Mouse (Mus musculus): ENCODE data around the gene Gm36864.

Gm36864 gene

DNA sequence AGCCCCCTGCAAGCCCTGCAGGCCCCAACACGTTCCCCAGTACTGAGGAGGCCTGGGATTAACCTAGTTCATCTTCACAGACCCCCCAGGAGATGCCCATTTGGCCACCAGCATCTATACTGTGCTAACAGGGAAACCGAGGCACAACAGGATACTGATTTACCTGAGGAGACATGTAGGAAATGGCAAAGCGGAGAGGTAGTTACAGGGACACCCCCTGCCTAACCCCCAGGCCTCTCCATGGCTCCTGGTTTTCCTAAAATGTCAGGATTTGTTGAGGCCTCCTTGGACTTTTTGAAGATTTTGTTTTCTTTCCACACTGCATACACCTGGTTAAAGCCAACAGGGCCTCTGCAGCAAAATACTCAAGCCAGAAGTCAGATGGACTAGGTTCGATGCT is 21.3 kb downstream of the Gm36864 start, which contains the start of gene Acp4:
TSS of gene Acp4 (minus strand) at position 101 of the 400 bp plus-strand sequence.
- no peak for DNase-seq (ENCODE audit: low spot score)

DNA sequence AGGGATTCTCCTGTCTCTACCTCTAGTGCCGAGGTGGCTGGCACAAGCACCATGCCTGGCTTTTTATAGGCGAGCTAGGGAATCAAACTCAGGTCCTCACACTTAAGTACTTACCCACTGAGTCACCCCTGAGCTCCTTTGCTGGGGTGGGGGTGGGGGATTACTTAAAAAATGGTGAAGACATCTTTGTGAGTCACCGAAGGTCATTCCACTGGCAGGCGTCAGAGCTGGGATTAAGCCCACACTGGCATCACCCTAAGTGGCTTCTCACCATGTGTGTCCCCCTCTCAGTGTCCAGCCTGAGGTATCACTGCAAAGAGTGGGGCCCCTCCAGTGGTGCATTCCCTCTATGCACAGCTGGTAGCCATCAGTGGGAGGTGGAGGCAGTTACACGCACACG is 24.4 kb downstream of the Gm36864 start:
- no peak for DNase-seq (ENCODE audit: low spot score)

GRCm38 (mm10) chr7:44261147-44261546 is 25.2 kb downstream of the Gm36864 start, which contains the start of gene Gm15517:
Gene Gm15517 (plus strand): TSS chr7:44261447.
- no peak for DNase-seq (ENCODE audit: low spot score)

DNA sequence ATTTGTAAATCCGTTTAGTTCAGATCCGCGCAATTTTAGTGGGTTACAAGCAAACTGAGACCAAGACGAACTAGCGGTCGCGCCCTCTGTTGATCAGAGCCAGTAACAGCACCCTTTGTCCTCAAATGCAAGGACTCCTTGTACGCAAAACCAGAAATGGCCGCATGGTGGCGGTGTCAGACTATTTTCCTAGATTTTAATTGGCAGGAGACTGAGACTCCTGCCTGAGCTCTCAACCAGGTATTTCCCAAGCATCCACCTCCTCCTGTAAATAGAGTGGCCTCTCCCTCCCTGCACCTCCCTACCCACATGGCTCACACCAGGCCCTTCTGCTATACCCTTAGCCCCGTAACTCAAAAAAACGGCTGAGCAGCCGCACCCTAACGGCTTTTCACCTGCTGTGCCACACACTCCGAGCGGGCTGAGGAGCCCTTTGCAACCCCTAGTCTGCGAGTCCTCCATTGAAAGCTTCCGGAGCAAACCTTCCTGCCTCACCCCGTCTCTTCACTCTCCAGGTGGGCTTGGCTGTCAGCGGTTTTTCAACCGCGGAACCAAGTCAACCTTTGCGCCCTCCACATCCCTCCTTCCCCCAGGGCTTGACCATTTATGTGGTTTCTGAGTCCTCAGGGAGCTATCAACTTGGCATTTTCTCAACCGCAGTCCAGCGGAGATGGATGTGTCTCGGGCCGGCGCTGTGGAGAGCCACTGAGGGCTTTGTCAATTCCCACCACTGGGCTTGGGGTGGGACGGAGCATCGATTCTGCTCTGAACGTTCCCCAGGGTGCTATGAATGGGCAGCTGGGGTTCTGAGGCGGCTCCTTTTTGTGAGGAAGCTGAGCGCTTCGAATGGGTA is 27.0 kb downstream of the Gm36864 start:
- peak; percentile 99 for DNase-seq (ENCODE audit: low spot score)

- no peak for DNase-seq (ENCODE audit: low spot score)
Measured at GRCm38 (mm10) chr7:44268117-44268516, 32.1 kb downstream of the Gm36864 start.

DNA sequence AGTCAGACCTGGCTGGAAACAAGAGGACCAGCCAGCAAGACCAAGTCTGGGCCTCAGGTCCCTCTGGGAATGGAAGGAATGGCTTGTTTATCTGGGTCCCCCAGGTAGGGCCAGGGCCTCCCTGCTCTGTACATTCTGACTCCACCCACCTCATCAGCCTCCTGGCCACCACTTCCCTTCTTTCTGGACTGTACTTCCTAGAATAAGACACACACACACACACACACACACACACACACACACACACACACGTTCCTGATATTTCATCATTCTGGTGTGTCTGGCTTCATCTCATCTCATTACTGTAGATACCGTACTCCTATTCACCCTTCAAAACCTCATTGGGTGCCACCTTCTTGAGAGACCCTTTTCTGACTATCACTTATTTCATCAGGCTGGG is 33.4 kb downstream of the Gm36864 start:
- no peak for DNase-seq (ENCODE audit: low spot score)

DNA sequence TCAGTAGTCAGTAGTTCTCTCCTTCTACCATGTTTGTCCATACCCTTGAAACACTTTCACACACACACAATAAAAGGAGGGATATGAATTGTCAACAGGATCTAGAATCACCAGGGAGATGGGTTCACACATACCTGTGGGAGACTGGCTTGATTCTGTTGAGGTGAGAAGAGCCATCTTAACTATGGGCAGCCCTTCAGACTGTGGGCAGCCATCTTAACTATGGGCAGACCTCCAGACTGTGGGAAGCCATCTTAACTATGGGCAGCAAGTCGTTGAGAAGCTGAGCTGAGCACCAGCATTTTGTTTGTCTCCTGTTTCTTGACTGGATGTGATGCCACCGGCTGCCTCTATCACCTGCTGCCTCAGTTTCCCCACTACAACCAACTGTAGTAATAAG is 35.3 kb downstream of the Gm36864 start:
- no peak for DNase-seq (ENCODE audit: low spot score)

- no peak for DNase-seq (ENCODE audit: low spot score)
Measured at GRCm38 (mm10) chr7:44272546-44272945, 36.6 kb downstream of the Gm36864 start.

- no peak for DNase-seq (ENCODE audit: low spot score)
Measured at GRCm38 (mm10) chr7:44273446-44273845, 37.5 kb downstream of the Gm36864 start.

DNA sequence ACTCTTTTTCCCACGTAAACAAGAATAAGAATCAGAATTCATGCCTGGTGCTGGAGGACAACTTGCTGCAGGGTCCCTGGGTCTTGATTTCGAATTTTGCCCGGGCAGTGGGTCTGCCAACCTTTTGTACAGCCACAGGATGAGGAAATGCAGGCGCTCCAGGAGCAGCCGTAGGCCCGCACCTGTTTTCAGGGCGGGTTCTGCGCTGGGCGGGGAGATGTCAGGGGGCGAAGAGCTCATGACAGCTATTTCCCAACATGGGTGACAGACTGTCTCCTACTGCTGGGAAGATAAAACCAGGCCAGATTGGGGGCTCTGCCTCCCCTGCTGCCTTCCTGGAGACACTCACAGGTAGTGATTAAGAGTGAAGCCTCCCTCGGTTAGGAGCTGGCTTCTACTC is 38.1 kb downstream of the Gm36864 start:
- DNase-seq (ENCODE audit: low spot score): no peak

- no peak for DNase-seq (ENCODE audit: low spot score)
Measured at GRCm38 (mm10) chr7:44275546-44275945, 39.6 kb downstream of the Gm36864 start.

DNA sequence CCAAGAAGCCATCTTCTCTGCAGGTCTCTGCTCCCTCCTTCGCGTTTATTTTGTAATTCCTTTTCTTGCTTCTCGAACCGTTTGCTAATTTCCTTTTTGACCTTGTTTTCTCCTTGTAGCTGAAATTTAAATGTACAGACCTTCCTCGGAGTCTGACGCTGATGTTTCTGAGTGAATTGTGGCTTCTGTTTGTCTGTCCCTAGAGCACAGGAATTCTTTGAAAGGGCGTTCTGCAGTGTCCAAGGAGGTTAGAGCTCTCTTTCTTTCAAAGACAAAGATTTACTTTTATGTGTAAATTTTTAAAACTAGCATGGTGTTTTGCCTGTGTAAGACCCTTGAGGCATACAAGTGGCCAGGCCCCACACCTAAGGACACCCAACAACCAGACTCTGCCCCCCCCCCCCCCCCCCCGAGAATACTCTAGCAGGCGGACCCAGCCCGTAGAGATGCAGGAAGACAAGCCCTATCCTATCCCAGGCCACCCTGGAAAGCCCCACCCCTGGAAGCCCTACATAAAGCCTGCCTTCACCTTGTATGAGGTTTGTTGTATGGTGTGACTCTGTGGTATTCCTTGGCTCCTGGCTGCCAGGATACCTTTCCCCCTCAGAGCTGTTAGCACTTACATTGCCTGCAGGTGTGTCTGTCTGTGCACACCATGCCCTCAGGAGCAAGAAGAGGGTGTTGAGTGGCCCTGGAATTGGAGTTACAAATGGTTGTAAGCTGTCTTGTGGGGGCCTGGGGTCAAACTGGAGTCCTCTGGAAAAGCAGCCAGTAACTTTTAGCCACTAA is 40.7 kb downstream of the Gm36864 start:
- no peak for DNase-seq (ENCODE audit: low spot score)

GRCm38 (mm10) chr7:44277250-44277622 is 41.3 kb downstream of the Gm36864 start:
- peak; percentile 51 for DNase-seq (ENCODE audit: low spot score)

GRCm38 (mm10) chr7:44280959-44281358 is 45.0 kb downstream of the Gm36864 start:
- no peak for DNase-seq (ENCODE audit: low spot score)

GRCm38 (mm10) chr7:44281586-44281985 is 45.6 kb downstream of the Gm36864 start:
- DNase-seq (ENCODE audit: low spot score): no peak

- DNase-seq (ENCODE audit: low spot score): no peak
Measured at GRCm38 (mm10) chr7:44287760-44288159, 51.8 kb downstream of the Gm36864 start.

DNA sequence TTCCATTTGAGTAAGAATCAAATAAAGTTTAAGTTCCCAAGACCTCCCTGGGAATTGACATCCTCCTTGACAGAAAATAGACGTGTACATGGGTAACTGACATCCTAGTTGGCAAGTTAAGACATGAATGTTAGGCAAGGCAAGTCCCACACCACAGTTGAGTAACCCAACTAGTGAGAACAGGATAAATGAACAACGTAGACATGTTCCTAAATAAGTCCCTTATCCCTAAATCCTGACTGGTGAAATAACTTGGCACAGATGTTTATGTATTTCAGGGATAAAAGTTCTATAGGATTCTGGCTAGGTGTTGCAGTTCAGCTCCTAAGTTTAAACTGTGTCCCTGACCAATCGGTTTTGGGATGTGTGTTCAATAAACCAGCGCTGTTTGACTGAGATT is 55.0 kb downstream of the Gm36864 start:
- no peak for DNase-seq (ENCODE audit: low spot score)

- no peak for DNase-seq (ENCODE audit: low spot score)
Measured at GRCm38 (mm10) chr7:44291418-44291817, 55.4 kb downstream of the Gm36864 start.

Data from embryo, embryonic 10.5 days (tissue).